Mouse (Mus musculus): ENCODE data around the gene Slc17a7.

GRCm38 (mm10) chr7:45204380-45205143, 40.8 kb downstream of the Slc17a7 start, which contains the start of gene Ccdc155:
- TF ChIP-seq POLR2AphosphoS5 (IDR thresholded peaks at IDR 0.05; ENCODE audit: insufficient replicate concordance, low read depth, low read length) (no peak), CTCF (IDR thresholded peaks at IDR 0.05; ENCODE audit: low read depth, low read length) (no peak), GATA1 (IDR thresholded peaks at IDR 0.05; ENCODE audit: borderline replicate concordance, low read length) (no peak), TAL1 (conservative IDR thresholded peaks at IDR 0.05; ENCODE audit: low read depth, low read length) (no peak)

Measured in G1E (cell line).